Mouse (Mus musculus): ENCODE data around the gene Kifc3. TPM values are rescaled to one million over a fixed set of nuclear protein-coding genes. Genes with fewer than 3 reads are reported as not detected.
A peak's percentile ranks its signal among the peaks of the same experiment; 100 is the strongest.
"Not testable (repeated sequence)": the region's sequence is repeated elsewhere in the genome, so short reads cannot be mapped to it uniquely, and the experiment has no call there.

Gene Kifc3
- polyA plus RNA-seq, 1 experiment = 64.7 TPM

DNA sequence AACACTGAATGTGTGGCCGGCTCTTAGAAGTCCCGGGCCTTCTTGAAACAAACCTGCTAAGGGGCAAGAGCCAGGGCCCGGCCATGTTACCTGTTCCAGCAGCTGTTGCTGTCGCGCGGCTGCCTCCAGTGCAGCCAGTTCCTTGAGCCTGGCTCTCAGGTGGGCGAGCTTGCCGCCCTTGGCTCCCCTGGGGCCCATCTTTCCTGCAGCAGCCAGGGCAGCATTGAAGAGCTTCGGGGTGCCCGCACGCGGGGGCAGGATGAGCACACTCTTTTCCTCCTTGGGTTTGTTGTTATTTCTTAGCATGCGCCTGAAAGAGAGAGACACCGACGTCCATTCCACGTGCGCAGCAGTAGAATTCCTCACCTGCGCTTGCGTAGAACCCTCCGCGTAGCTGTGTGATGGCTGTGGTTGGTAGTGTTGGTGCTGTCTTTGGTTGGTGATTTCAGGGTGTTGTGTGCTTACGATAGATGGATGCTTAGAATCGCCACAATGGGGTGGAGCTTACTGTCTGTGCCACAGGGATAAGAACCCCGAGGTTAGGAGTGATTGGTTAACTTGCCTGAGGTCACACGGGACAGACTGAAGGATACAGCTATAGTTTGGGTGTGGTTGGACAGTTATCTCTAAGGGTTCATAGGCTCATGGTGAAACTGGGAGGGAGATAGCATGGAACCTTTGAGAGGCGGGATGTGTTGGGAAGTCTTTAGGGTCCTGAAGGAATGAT, 39.6 kb upstream of the Kifc3 start:
- no peaks in the 10 kb centered on the region for H3K36me3 ChIP-seq (ENCODE audit: control insufficient read depth, insufficient read depth, low read length)
- H3K27me3 ChIP-seq (ENCODE audit: control insufficient read depth, insufficient read depth, low read length) = no peaks in the 10 kb centered on the region
- no peak overlapping the region for H3K27ac ChIP-seq (ENCODE audit: insufficient read depth, low read depth, low read length)
- peaks cover 2% of the 10 kb centered on the region; the same call in 1 of the 2 replicates for H3K4me1 ChIP-seq (ENCODE audit: control insufficient read depth, insufficient read depth, insufficient read length, low read length)
- no peak for TF ChIP-seq CTCF (IDR thresholded peaks at IDR 0.05; ENCODE audit: extremely low read depth, insufficient read length, insufficient replicate concordance, low read depth, low read length)
- no peak for TF ChIP-seq POLR2A (IDR thresholded peaks at IDR 0.05; ENCODE audit: low read depth, low read length)
- WGBS = 80% methylated on average over 26 of the region's 26 CpGs
- H3K4me3 ChIP-seq (ENCODE audit: low read depth, low read length) = no peak overlapping the region

DNA sequence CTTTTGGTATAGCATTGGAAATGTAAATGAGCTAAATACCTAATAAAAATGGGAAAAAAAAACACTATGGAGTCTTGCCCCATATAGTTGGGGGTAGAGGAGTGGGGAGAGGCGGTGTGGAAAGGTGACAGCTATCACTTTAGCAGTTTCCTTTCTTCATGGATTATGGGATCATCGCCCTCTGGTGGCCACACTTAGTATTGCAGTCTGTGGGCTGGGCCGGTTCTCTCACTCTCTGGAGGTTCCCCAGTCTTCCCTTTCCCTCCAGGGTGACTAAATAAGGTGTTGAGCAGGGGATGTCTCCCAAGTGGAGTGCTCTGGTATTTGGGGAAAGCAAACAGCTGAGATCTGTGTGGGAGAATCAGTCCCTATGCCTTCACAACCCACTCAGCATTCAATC, 33.1 kb upstream of the Kifc3 start:
- no peak overlapping the region for H3K4me3 ChIP-seq (ENCODE audit: low read depth, low read length)
- no peaks in the 10 kb centered on the region for H3K36me3 ChIP-seq (ENCODE audit: control insufficient read depth, insufficient read depth, low read length)
- H3K27ac ChIP-seq (ENCODE audit: insufficient read depth, low read depth, low read length) = no peak overlapping the region
- TF ChIP-seq POLR2A (IDR thresholded peaks at IDR 0.05; ENCODE audit: low read depth, low read length) = no peak
- TF ChIP-seq CTCF (IDR thresholded peaks at IDR 0.05; ENCODE audit: extremely low read depth, insufficient read length, insufficient replicate concordance, low read depth, low read length) = peak; percentile 76; the same call in 1 of the 2 replicates
- H3K4me1 ChIP-seq (ENCODE audit: control insufficient read depth, insufficient read depth, insufficient read length, low read length) = no peaks in the 10 kb centered on the region
- H3K27me3 ChIP-seq (ENCODE audit: control insufficient read depth, insufficient read depth, low read length) = no peaks in the 10 kb centered on the region
- 2% methylated on average over 3 of the region's 3 CpGs for WGBS

DNA sequence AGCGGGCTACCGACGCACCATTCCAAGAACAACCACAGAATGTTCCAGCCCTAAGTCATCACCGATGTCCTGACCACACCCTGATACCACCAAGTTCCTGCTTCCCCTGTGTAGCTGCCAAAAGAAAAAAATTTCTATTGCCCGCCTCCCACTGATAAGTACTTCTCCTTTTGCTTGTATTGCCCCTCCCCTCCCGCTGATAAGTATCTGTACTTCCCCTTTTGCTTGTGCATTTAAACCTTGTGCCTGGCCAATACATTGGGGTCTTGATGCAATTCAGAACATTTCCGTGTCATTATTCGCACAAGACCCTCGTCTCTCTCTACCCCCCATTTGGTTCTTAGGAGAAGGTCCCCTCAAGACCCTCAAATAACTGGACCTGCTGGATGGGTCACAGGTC, 27.5 kb upstream of the Kifc3 start:
- WGBS = 76% methylated on average over 9 of the region's 9 CpGs
- H3K4me3 ChIP-seq (ENCODE audit: low read depth, low read length); H3K27ac ChIP-seq (ENCODE audit: insufficient read depth, low read depth, low read length); H3K36me3 ChIP-seq (ENCODE audit: control insufficient read depth, insufficient read depth, low read length); H3K4me1 ChIP-seq (ENCODE audit: control insufficient read depth, insufficient read depth, insufficient read length, low read length); H3K27me3 ChIP-seq (ENCODE audit: control insufficient read depth, insufficient read depth, low read length): not testable (repeated sequence)

DNA sequence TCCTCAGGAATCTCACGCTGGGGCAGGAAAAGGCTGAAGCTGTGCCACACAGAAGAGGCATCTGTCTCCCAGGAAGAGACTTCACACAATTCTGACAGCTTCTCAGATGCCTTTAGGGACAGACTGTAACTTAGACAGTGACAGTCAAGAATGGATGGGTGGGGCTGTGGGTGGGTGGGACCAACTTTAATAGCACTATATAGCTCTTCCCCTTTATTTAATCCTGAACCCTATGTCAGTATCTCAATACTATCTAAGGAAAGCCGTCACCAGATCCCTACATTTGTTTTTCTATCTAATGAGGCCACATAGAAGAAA, 24.5 kb upstream of the Kifc3 start:
- Histone ChIP-seq H3K27me3 (ENCODE audit: control insufficient read depth, insufficient read depth, low read length) (no peaks in the 10 kb centered on the region), H3K4me1 (ENCODE audit: control insufficient read depth, insufficient read depth, insufficient read length, low read length) (no peaks in the 10 kb centered on the region)
- 32% methylated on average over 2 of the region's 2 CpGs for WGBS

DNA sequence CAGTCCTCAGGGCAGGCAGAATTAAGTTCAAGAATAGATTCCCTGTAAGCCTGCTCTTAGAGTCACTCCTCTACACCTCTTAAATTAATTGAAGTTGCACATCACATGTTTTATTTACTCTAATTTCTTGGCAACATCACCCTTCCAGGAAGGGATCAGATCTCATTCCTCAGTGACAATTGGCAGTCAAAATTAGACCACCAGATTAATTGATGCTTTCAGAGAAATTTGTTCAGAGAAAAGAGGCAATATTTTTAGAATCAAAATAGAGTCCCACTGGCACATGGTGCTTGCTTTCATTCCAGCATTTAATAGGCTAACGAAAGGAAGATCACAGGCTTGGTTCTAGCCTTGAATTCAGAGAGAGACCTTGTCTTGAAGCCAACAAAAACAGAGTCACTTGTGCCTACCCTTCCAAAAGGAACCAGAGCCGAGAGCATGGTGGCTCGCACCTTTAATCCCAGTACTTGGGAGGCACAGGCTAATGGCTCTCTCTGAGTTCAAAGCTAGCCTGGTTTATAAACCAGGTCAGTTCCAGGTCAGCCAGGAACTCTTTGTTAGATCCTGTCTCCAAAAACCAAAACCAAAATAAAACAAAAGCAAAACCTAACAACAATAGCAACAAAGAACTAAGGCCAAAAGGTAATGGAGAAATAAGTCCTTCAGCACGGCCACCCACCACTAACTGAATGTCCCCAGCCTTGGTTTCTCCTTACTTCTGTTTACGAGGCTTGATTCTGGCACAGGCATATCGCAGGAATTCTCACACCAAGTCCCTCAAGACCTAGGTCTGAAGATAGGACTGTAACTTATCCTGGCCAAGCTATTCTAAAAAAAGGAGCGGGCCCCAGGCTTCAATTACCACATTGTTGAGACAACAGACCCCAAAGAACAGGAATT, 23.9 kb upstream of the Kifc3 start:
- no peaks in the 10 kb centered on the region for H3K36me3 ChIP-seq (ENCODE audit: control insufficient read depth, insufficient read depth, low read length)
- 63% methylated on average over 7 of the region's 7 CpGs for WGBS
- no peaks in the 10 kb centered on the region for H3K4me1 ChIP-seq (ENCODE audit: control insufficient read depth, insufficient read depth, insufficient read length, low read length)
- H3K27ac ChIP-seq (ENCODE audit: insufficient read depth, low read depth, low read length) = no peak overlapping the region
- H3K4me3 ChIP-seq (ENCODE audit: low read depth, low read length) = no peak overlapping the region
- H3K27me3 ChIP-seq (ENCODE audit: control insufficient read depth, insufficient read depth, low read length) = no peaks in the 10 kb centered on the region
- TF ChIP-seq CTCF (IDR thresholded peaks at IDR 0.05; ENCODE audit: extremely low read depth, insufficient read length, insufficient replicate concordance, low read depth, low read length) (no peak), POLR2A (IDR thresholded peaks at IDR 0.05; ENCODE audit: low read depth, low read length) (no peak)

More for the DNA sequence above, 24.5 kb upstream of the Kifc3 start:
- Histone ChIP-seq H3K4me3 (ENCODE audit: low read depth, low read length) (no peak overlapping the region), H3K36me3 (ENCODE audit: control insufficient read depth, insufficient read depth, low read length) (no peaks in the 10 kb centered on the region), H3K27ac (ENCODE audit: insufficient read depth, low read depth, low read length) (no peak overlapping the region)
- TF ChIP-seq CTCF (IDR thresholded peaks at IDR 0.05; ENCODE audit: extremely low read depth, insufficient read length, insufficient replicate concordance, low read depth, low read length) (no peak), POLR2A (IDR thresholded peaks at IDR 0.05; ENCODE audit: low read depth, low read length) (no peak)

DNA sequence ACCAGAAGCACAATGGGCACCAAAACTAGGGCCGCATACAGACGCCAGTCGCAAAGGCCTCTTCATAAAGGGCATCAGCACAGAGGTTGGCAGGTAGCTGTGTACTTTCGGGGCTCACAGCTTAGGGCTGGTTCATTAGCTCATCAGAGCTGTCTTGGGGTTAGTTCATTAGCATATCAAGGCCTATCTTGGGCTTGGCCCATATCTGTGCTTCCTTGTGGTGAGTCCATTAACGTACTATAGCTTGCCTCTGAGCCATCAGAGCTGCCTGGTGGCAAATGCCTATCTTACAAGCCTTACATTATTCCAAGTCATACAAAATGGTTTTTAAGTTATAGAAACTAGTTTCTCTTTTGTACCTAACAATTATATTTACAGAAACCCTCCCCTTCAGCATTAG, 21.4 kb upstream of the Kifc3 start:
- TF ChIP-seq CTCF (IDR thresholded peaks at IDR 0.05; ENCODE audit: extremely low read depth, insufficient read length, insufficient replicate concordance, low read depth, low read length) = no peak
- TF ChIP-seq POLR2A (IDR thresholded peaks at IDR 0.05; ENCODE audit: low read depth, low read length) = no peak
- Histone ChIP-seq H3K4me1 (ENCODE audit: control insufficient read depth, insufficient read depth, insufficient read length, low read length) (no peaks in the 10 kb centered on the region), H3K27ac (ENCODE audit: insufficient read depth, low read depth, low read length) (no peak overlapping the region), H3K4me3 (ENCODE audit: low read depth, low read length) (no peak overlapping the region), H3K27me3 (ENCODE audit: control insufficient read depth, insufficient read depth, low read length) (no peaks in the 10 kb centered on the region), H3K36me3 (ENCODE audit: control insufficient read depth, insufficient read depth, low read length) (no peaks in the 10 kb centered on the region)
- 78% methylated on average over 5 of the region's 5 CpGs for WGBS

DNA sequence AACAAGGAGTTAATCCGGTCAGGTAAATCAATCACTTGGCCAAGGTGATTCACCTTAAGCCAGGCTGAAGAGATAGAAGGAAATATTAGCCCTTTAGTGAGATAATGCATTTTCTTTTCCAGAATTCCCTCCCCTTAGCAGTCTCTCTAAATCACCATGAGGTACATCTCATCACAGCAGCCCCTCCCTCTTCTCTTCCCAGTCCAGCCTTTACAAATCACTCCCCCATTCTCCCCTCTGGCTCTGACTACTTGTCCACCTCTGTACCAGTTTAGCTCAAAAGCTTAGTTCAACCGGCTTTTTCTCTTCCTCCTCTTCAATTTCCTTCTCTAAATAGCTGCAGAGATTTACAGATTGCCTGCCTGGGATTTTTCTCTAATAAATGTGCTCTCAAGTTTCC, 18.4 kb upstream of the Kifc3 start:
- 15% methylated on average over 2 of the region's 2 CpGs for WGBS
- H3K36me3 ChIP-seq (ENCODE audit: control insufficient read depth, insufficient read depth, low read length) = no peaks in the 10 kb centered on the region
- no peaks in the 10 kb centered on the region for H3K4me1 ChIP-seq (ENCODE audit: control insufficient read depth, insufficient read depth, insufficient read length, low read length)
- H3K4me3 ChIP-seq (ENCODE audit: low read depth, low read length) = no peak overlapping the region
- TF ChIP-seq CTCF (IDR thresholded peaks at IDR 0.05; ENCODE audit: extremely low read depth, insufficient read length, insufficient replicate concordance, low read depth, low read length) = no peak
- TF ChIP-seq POLR2A (IDR thresholded peaks at IDR 0.05; ENCODE audit: low read depth, low read length) = no peak
- no peaks in the 10 kb centered on the region for H3K27me3 ChIP-seq (ENCODE audit: control insufficient read depth, insufficient read depth, low read length)
- H3K27ac ChIP-seq (ENCODE audit: insufficient read depth, low read depth, low read length) = no peak overlapping the region

Data from small intestine, adult 2 months (tissue).